Mouse (Mus musculus): Measurements from ENCODE around the gene Fgr. TPM values are rescaled to one million over a fixed set of nuclear protein-coding genes. Genes with fewer than 3 reads are reported as not detected.
A peak's percentile ranks its signal among the peaks of the same experiment; 100 is the strongest.

The Fgr gene
- polyA plus RNA-seq, 1 experiment from 2014 or later: 0.45 TPM

DNA sequence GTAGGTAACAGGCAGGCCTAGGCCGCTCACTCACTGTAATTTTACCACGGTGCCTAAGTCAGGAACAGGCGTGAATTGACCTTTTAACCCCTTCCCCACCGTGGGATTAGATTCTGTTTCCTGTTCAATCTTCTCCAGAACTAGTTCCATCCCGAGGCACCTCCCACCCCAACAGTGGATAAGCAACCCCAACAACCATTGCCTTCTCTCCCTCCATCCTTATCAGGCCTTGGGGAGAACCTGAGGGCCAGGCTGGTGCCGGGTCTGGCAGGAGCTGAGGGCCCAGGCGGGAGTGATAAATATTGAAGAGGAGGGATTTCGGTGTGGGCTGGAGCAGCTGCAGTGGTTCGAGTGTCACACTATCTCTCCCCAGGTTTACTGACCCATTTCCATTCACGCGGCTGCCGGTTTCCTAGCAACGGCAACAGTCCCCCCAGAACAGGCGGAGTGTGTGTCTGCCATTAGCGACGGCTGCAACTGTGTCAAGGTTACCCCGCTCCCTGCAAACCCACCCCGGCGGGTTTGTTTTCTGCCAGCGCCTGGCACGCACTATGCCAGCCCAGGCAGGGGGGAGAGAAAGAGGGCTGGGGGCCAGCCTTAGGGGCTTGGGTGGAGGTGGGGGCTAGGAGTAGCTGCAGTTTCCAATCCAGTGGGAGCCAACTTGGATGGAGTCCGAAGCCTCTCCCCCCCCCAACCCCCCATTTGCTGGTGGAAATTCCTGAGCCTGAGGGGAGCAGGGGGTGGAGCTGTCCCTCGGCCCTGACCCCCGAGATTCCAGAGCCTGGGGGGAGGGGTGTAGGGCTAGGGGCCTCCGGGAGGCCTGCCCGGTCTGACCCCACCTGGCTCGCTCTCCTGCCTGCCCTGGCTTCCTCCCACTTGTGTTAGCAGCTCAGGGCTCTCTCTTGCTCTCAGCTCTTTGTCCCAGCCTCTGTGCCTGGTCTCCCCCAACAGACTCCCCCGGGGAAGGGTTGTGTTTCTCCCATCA, 69.0 kb downstream of the Fgr start:
- H3K36me3 ChIP-seq (ENCODE audit: control insufficient read depth, insufficient read depth, low read length): no peaks in the 10 kb centered on the region
- 5% methylated on average over 28 of the region's 28 CpGs for WGBS

GRCm38 (mm10) chr4:133043798-133044646, 70.1 kb downstream of the Fgr start:
- H3K4me3 ChIP-seq (ENCODE audit: low read length): peak overlapping the region; percentile 1; the same call in 1 of the 2 replicates
- no peaks in the 10 kb centered on the region for H3K36me3 ChIP-seq (ENCODE audit: control insufficient read depth, insufficient read depth, low read length)
- no peaks in the 10 kb centered on the region for H3K27me3 ChIP-seq (ENCODE audit: control insufficient read depth, insufficient read depth, low read length)
- H3K9me3 ChIP-seq (ENCODE audit: control insufficient read depth, low read length): no peaks in the 10 kb centered on the region
- ATAC-seq (ENCODE audit: low FRiP score, low TSS enrichment): peak; percentile 18; the same call in 1 of the 2 replicates
- peak overlapping the region; percentile 28; the same call in 1 of the 2 replicates for H3K9ac ChIP-seq (ENCODE audit: low read depth, low read length)
- peaks cover 91% of the 10 kb centered on the region for H3K4me1 ChIP-seq (ENCODE audit: control insufficient read depth, insufficient read depth, low read length)
- H3K27ac ChIP-seq (ENCODE audit: low read depth, low read length): peak overlapping the region; percentile 76
- WGBS: 33% methylated on average over 6 of the region's 6 CpGs
- H3K4me2 ChIP-seq (replicated peaks; ENCODE audit: low read depth, low read length): peak overlapping the region; percentile 38

More for the DNA sequence above, 69.0 kb downstream of the Fgr start:
- Histone ChIP-seq H3K4me1 (ENCODE audit: control insufficient read depth, insufficient read depth, low read length) (peaks cover 84% of the 10 kb centered on the region), H3K4me2 (replicated peaks; ENCODE audit: low read depth, low read length) (peak overlapping the region; percentile 38), H3K4me3 (ENCODE audit: low read length) (peak overlapping the region; percentile 1), H3K9me3 (ENCODE audit: control insufficient read depth, low read length) (no peaks in the 10 kb centered on the region), H3K27me3 (ENCODE audit: control insufficient read depth, insufficient read depth, low read length) (no peaks in the 10 kb centered on the region), H3K27ac (ENCODE audit: low read depth, low read length) (peak overlapping the region; percentile 76), H3K9ac (ENCODE audit: low read depth, low read length) (peak overlapping the region; percentile 31; the same call in 1 of the 2 replicates)
- peak; percentile 18 for ATAC-seq (ENCODE audit: low FRiP score, low TSS enrichment)

DNA sequence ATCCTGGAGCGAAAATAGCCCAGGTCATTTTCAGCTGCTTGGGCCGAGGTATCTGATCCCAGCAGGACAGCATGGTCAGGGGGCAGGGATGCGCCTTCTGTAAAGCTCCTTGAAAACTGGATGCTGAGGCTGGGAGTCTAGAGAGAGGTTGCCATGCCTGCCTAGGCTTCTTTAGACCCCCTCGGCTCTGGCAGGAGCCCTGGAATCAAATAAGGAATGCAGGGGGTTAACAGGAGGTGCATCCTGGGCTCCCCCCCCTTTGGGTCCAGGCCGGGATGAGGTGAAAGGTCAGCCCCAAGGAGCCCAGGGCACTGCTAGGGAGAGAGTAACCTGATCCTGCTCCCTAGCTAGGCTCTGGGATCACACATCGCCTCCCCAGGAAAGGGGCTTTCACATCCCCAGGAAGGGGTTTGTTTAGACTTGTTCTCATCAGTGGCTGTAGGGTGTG, 70.8 kb downstream of the Fgr start:
- H3K4me1 ChIP-seq (ENCODE audit: control insufficient read depth, insufficient read depth, low read length): peaks cover 98% of the 10 kb centered on the region
- no peak for ATAC-seq (ENCODE audit: low FRiP score, low TSS enrichment)
- no peaks in the 10 kb centered on the region for H3K27me3 ChIP-seq (ENCODE audit: control insufficient read depth, insufficient read depth, low read length)
- peak overlapping the region; percentile 76; the same call in 1 of the 2 replicates for H3K27ac ChIP-seq (ENCODE audit: low read depth, low read length)
- no peaks in the 10 kb centered on the region for H3K9me3 ChIP-seq (ENCODE audit: control insufficient read depth, low read length)
- no peak overlapping the region for H3K4me3 ChIP-seq (ENCODE audit: low read length)
- WGBS: 19% methylated on average over 6 of the region's 6 CpGs
- H3K9ac ChIP-seq (ENCODE audit: low read depth, low read length): peak overlapping the region; percentile 13; the same call in 1 of the 2 replicates
- H3K36me3 ChIP-seq (ENCODE audit: control insufficient read depth, insufficient read depth, low read length): no peaks in the 10 kb centered on the region
- H3K4me2 ChIP-seq (replicated peaks; ENCODE audit: low read depth, low read length): peak overlapping the region; percentile 15; the same call in 1 of the 2 replicates

GRCm38 (mm10) chr4:133045771-133046474, 72.0 kb downstream of the Fgr start:
- Histone ChIP-seq H3K27ac (ENCODE audit: low read depth, low read length) (peak overlapping the region; percentile 53), H3K9me3 (ENCODE audit: control insufficient read depth, low read length) (no peaks in the 10 kb centered on the region), H3K9ac (ENCODE audit: low read depth, low read length) (peak overlapping the region; percentile 44), H3K36me3 (ENCODE audit: control insufficient read depth, insufficient read depth, low read length) (no peaks in the 10 kb centered on the region), H3K4me2 (replicated peaks; ENCODE audit: low read depth, low read length) (no peak overlapping the region), H3K27me3 (ENCODE audit: control insufficient read depth, insufficient read depth, low read length) (no peaks in the 10 kb centered on the region), H3K4me1 (ENCODE audit: control insufficient read depth, insufficient read depth, low read length) (peaks cover 96% of the 10 kb centered on the region), H3K4me3 (ENCODE audit: low read length) (no peak overlapping the region)
- 33% methylated on average over 11 of the region's 11 CpGs for WGBS
- ATAC-seq (ENCODE audit: low FRiP score, low TSS enrichment): no peak

DNA sequence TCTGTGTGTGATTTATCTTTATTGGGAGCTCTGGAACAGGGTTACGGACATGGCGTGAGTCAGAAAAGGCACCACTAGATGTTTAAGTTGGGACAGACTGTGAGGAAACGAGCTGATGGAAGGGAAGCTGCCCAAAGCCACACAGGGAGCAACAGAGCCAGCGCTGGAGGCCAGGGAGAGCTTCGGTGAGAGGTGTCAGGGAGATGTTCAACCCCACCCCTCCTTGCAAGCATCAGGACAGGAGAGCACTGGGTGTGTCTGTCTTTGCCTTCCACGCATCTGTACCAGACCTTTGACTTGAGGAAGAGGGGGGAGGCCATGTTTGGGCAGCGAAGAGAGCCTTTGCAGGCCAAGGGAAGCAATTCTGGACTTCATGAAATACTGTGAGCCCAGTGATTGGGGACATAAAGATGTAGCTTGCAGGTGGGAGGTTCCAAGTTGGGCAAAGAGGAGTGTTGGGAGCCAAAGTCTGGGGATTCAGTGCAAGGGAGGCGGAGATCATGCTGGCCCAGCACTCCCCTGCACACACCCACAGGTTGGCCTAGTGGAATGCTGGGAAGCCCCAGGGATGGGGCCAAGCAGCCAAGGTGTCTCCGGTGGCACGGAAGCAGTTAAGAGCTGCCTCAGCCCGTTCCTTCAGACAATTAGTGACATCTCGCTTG, 72.9 kb downstream of the Fgr start:
- WGBS: 27% methylated on average over 12 of the region's 12 CpGs
- no peaks in the 10 kb centered on the region for H3K9me3 ChIP-seq (ENCODE audit: control insufficient read depth, low read length)
- H3K4me2 ChIP-seq (replicated peaks; ENCODE audit: low read depth, low read length): no peak overlapping the region
- no peak for ATAC-seq (ENCODE audit: low FRiP score, low TSS enrichment)
- peaks cover 96% of the 10 kb centered on the region for H3K4me1 ChIP-seq (ENCODE audit: control insufficient read depth, insufficient read depth, low read length)
- H3K36me3 ChIP-seq (ENCODE audit: control insufficient read depth, insufficient read depth, low read length): no peaks in the 10 kb centered on the region
- peak overlapping the region; percentile 19; the same call in 1 of the 2 replicates for H3K9ac ChIP-seq (ENCODE audit: low read depth, low read length)
- H3K4me3 ChIP-seq (ENCODE audit: low read length): no peak overlapping the region
- H3K27me3 ChIP-seq (ENCODE audit: control insufficient read depth, insufficient read depth, low read length): no peaks in the 10 kb centered on the region
- peak overlapping the region; percentile 20 for H3K27ac ChIP-seq (ENCODE audit: low read depth, low read length)

- ATAC-seq (ENCODE audit: low FRiP score, low TSS enrichment): no peak
- no peak overlapping the region for H3K4me3 ChIP-seq (ENCODE audit: low read length)
- no peaks in the 10 kb centered on the region for H3K27me3 ChIP-seq (ENCODE audit: control insufficient read depth, insufficient read depth, low read length)
- no peak overlapping the region for H3K4me2 ChIP-seq (replicated peaks; ENCODE audit: low read depth, low read length)
- H3K36me3 ChIP-seq (ENCODE audit: control insufficient read depth, insufficient read depth, low read length): no peaks in the 10 kb centered on the region
- H3K4me1 ChIP-seq (ENCODE audit: control insufficient read depth, insufficient read depth, low read length): peaks cover 96% of the 10 kb centered on the region
- 0 out of 2 replicates have a peak overlapping the region, but pooled peaks have one; percentile 8 for H3K9ac ChIP-seq (ENCODE audit: low read depth, low read length)
- H3K9me3 ChIP-seq (ENCODE audit: control insufficient read depth, low read length): no peaks in the 10 kb centered on the region
- 14% methylated on average over 16 of the region's 16 CpGs for WGBS
- peak overlapping the region; percentile 20; the same call in 1 of the 2 replicates for H3K27ac ChIP-seq (ENCODE audit: low read depth, low read length)
Measured at GRCm38 (mm10) chr4:133047353-133048105, 73.6 kb downstream of the Fgr start.

GRCm38 (mm10) chr4:133049071-133049920, 75.4 kb downstream of the Fgr start:
- no peaks in the 10 kb centered on the region for H3K27me3 ChIP-seq (ENCODE audit: control insufficient read depth, insufficient read depth, low read length)
- peaks cover 94% of the 10 kb centered on the region for H3K4me1 ChIP-seq (ENCODE audit: control insufficient read depth, insufficient read depth, low read length)
- WGBS: 42% methylated on average over 19 of the region's 19 CpGs
- H3K4me3 ChIP-seq (ENCODE audit: low read length): no peak overlapping the region
- H3K4me2 ChIP-seq (replicated peaks; ENCODE audit: low read depth, low read length): no peak overlapping the region
- H3K9ac ChIP-seq (ENCODE audit: low read depth, low read length): peak overlapping the region; percentile 45; the same call in 1 of the 2 replicates
- no peaks in the 10 kb centered on the region for H3K9me3 ChIP-seq (ENCODE audit: control insufficient read depth, low read length)
- H3K36me3 ChIP-seq (ENCODE audit: control insufficient read depth, insufficient read depth, low read length): no peaks in the 10 kb centered on the region; the same call in 1 of the 2 replicates
- ATAC-seq (ENCODE audit: low FRiP score, low TSS enrichment): no peak
- H3K27ac ChIP-seq (ENCODE audit: low read depth, low read length): peak overlapping the region; percentile 55; the same call in 1 of the 2 replicates

All from kidney, embryonic 14.5 days (tissue).